Mouse (Mus musculus) forebrain, embryonic 12.5 days (tissue): Measurements from ENCODE around the gene Pdcd5. TPM values are rescaled to one million over a fixed set of nuclear protein-coding genes. Genes with fewer than 3 reads are reported as not detected.
A peak's percentile ranks its signal among the peaks of the same experiment; 100 is the strongest.

ENCODE experiments used
- ATAC-seq: fragments of 200-750 bp; cut with Nextera tagmentation; 2 replicates; pipeline ENCODE4 v1.8.0; 2017; ENCODE audit warnings: moderate TSS enrichment; ENCODE audit not compliant: low FRiP score
- H3K27ac ChIP-seq: fragments of 300-500 bp; sonication (generic); 2 replicates; pipeline ENCODE4 v1.5.1; 2016; ENCODE audit warnings: mild to moderate bottlenecking
- H3K27me3 ChIP-seq: fragments of 300-500 bp; sonication (generic); 2 replicates; pipeline ENCODE4 v1.6.1; 2016; ENCODE audit warnings: mild to moderate bottlenecking
- H3K36me3 ChIP-seq: fragments of 300-500 bp; sonication (generic); replicated peaks from 2 replicates; pipeline ENCODE4 v1.6.1; 2016; ENCODE audit warnings: mild to moderate bottlenecking
- H3K4me1 ChIP-seq: fragments of 300-500 bp; sonication (generic); 2 replicates; pipeline ENCODE4 v1.6.1; 2016
- H3K4me2 ChIP-seq: fragments of 300-500 bp; sonication (generic); 2 replicates; pipeline ENCODE4 v1.6.1; 2016; ENCODE audit warnings: mild to moderate bottlenecking, moderate library complexity
- H3K4me3 ChIP-seq: fragments of 300-500 bp; sonication (generic); replicated peaks from 2 replicates; pipeline ENCODE4 v1.5.1; 2016; ENCODE audit warnings: mild to moderate bottlenecking
- H3K9ac ChIP-seq: fragments of 300-500 bp; sonication (generic); 2 replicates; pipeline ENCODE4 v1.6.1; 2016; ENCODE audit warnings: mild to moderate bottlenecking
- H3K9me3 ChIP-seq: fragments of 300-500 bp; sonication (generic); 2 replicates; pipeline ENCODE4 v1.6.1; 2016
- WGBS: fragments of 180-500 bp; shearing (Covaris S2); methylation state at CpG from one replicate; pipeline ENCODE4 v1.1.7; 2016; 5-methylcytosine and 5-hydroxymethylcytosine counted together
- polyA plus RNA-seq: library from polyadenylated mRNA; unstranded; fragments of >200 nt; fragmentation: Nextera tagmentation; extraction: Ambion mirVana; gene quantifications from 2 replicates; pipeline ENCODE4 v1.2.1, GENCODE M21; 2016

The Pdcd5 gene
- polyA plus RNA-seq = 265 and 275 TPM in 2 replicates

DNA sequence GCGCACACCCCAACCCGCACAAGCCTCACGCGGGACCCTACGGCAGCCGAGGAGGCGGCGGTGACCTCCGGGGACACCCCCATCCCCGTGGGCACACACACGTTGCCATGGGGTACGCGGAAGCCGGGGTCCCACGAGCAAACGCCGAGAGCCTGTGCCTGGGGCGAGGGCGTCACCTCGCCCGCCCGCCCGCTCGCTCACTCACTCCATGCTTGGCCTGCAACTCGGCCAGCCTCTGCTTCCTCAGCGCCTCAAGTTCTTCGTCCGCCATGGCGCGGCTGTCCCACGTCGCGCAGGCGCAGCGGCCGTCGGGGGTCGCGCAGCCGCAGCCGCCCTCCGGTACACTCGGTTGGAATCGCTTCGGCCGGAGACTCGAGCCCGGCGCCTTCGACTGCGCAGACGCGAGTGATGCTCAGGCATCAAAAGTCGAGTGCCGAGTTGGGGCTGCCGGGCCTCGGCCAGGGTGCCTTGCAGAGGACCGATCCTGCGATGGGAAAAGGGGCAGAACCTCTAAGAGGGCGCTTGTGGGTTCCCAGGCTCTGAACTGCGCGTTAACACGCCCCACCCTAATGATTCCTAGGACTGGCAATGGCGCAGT is at the start of gene Pdcd5:
Gene Pdcd5, minus strand, starts transcription at position 421 of the 598 bp plus-strand sequence.
- no peaks in the 10 kb centered on the region for H3K27me3 ChIP-seq
- peak within 1 kb of the TSS; percentile 72 for H3K4me2 ChIP-seq
- H3K4me1 ChIP-seq = peaks cover 9% of the 10 kb centered on the region
- H3K27ac ChIP-seq = peak within 1 kb of the TSS; percentile 80
- peaks cover 37% of the 10 kb centered on the region for H3K36me3 ChIP-seq
- peak within 1 kb of the TSS; percentile 95 for H3K4me3 ChIP-seq
- peak within 1 kb of the TSS; percentile 93 for H3K9ac ChIP-seq
- WGBS = under 1% methylated on average over 57 of the region's 64 CpGs
- ATAC-seq = peak; percentile 92
- H3K9me3 ChIP-seq = no peaks in the 10 kb centered on the region

- H3K9me3 ChIP-seq = no peaks in the 10 kb centered on the region
- peaks cover 18% of the 10 kb centered on the region for H3K4me1 ChIP-seq
- H3K27me3 ChIP-seq = no peaks in the 10 kb centered on the region
- ATAC-seq = no peak
- no peak overlapping the region for H3K9ac ChIP-seq
- H3K36me3 ChIP-seq = peaks cover 38% of the 10 kb centered on the region
- WGBS = 94% methylated on average over 12 of the region's 12 CpGs
- H3K27ac ChIP-seq = no peak overlapping the region
- no peak overlapping the region for H3K4me2 ChIP-seq
- H3K4me3 ChIP-seq = no peak overlapping the region
Measured at GRCm38 (mm10) chr7:35692641-35693040, 45.3 kb upstream of the Pdcd5 start.

- ATAC-seq = peak; percentile 46; the same call in 1 of the 2 replicates
- peaks cover 38% of the 10 kb centered on the region for H3K36me3 ChIP-seq
- no peaks in the 10 kb centered on the region for H3K9me3 ChIP-seq
- no peak overlapping the region for H3K4me2 ChIP-seq
- 69% methylated on average over 14 of the region's 14 CpGs for WGBS
- peaks cover 24% of the 10 kb centered on the region for H3K4me1 ChIP-seq
- no peak overlapping the region for H3K9ac ChIP-seq
- H3K27me3 ChIP-seq = no peaks in the 10 kb centered on the region
- H3K27ac ChIP-seq = peak overlapping the region; percentile 66; the same call in 1 of the 2 replicates
- no peak overlapping the region for H3K4me3 ChIP-seq
Measured at GRCm38 (mm10) chr7:35692117-35692516, 44.8 kb upstream of the Pdcd5 start.

- H3K4me1 ChIP-seq = peaks cover 49% of the 10 kb centered on the region
- ATAC-seq = no peak
- H3K36me3 ChIP-seq = peaks cover 24% of the 10 kb centered on the region
- 86% methylated on average over 11 of the region's 11 CpGs for WGBS
- no peak overlapping the region for H3K9ac ChIP-seq
- no peaks in the 10 kb centered on the region for H3K9me3 ChIP-seq
- peak overlapping the region; percentile 32; the same call in 1 of the 2 replicates for H3K27ac ChIP-seq
- H3K27me3 ChIP-seq = no peaks in the 10 kb centered on the region
- H3K4me2 ChIP-seq = no peak overlapping the region
- H3K4me3 ChIP-seq = no peak overlapping the region
Measured at GRCm38 (mm10) chr7:35688781-35689349, 41.5 kb upstream of the Pdcd5 start.

GRCm38 (mm10) chr7:35688276-35688675 is 41.0 kb upstream of the Pdcd5 start:
- no peak for ATAC-seq
- WGBS = 35% methylated on average over 9 of the region's 9 CpGs
- Histone ChIP-seq H3K9ac (no peak overlapping the region), H3K36me3 (peaks cover 24% of the 10 kb centered on the region), H3K4me2 (0 out of 2 replicates have a peak overlapping the region, but pooled peaks have one; percentile 4), H3K9me3 (0 out of 2 replicates have a peak, but pooled peaks cover 2% of the 10 kb centered on the region), H3K4me1 (peaks cover 53% of the 10 kb centered on the region), H3K4me3 (no peak overlapping the region), H3K27ac (peak overlapping the region; percentile 9; the same call in 1 of the 2 replicates), H3K27me3 (no peaks in the 10 kb centered on the region)

DNA sequence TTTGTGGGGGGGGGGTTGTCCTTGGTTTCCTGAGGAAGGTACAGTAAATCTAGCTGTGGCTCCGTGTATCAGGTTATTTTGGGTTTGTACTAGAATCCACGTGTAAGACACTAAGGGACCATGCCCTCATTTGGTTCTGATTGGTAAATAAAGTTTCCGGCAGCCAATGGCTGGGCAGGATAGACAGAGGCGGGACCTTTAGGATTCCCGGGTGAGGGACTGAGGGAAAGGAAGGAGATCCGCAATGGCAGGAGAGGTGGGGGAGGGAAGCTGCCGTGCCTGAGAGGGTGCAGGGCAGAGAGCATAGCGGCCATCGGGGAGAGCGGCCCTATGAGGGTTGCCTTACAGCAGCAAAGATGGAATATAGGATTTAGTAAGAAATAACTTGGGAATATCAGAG is 39.9 kb upstream of the Pdcd5 start:
- H3K27me3 ChIP-seq = no peaks in the 10 kb centered on the region
- H3K4me3 ChIP-seq = no peak overlapping the region
- ATAC-seq = no peak
- H3K36me3 ChIP-seq = peaks cover 21% of the 10 kb centered on the region
- 21% methylated on average over 10 of the region's 10 CpGs for WGBS
- H3K4me1 ChIP-seq = peaks cover 51% of the 10 kb centered on the region
- 0 out of 2 replicates have a peak overlapping the region, but pooled peaks have one; percentile 13 for H3K4me2 ChIP-seq
- H3K9me3 ChIP-seq = 0 out of 2 replicates have a peak, but pooled peaks cover 2% of the 10 kb centered on the region
- no peak overlapping the region for H3K27ac ChIP-seq
- no peak overlapping the region for H3K9ac ChIP-seq

GRCm38 (mm10) chr7:35686756-35687155 is 39.4 kb upstream of the Pdcd5 start:
- no peak for ATAC-seq
- Histone ChIP-seq H3K27me3 (no peaks in the 10 kb centered on the region), H3K27ac (no peak overlapping the region), H3K4me1 (peaks cover 50% of the 10 kb centered on the region), H3K9me3 (0 out of 2 replicates have a peak, but pooled peaks cover 2% of the 10 kb centered on the region), H3K4me3 (no peak overlapping the region), H3K9ac (no peak overlapping the region), H3K4me2 (0 out of 2 replicates have a peak overlapping the region, but pooled peaks have one; percentile 13), H3K36me3 (peaks cover 16% of the 10 kb centered on the region)
- WGBS = 26% methylated on average over 13 of the region's 13 CpGs

DNA sequence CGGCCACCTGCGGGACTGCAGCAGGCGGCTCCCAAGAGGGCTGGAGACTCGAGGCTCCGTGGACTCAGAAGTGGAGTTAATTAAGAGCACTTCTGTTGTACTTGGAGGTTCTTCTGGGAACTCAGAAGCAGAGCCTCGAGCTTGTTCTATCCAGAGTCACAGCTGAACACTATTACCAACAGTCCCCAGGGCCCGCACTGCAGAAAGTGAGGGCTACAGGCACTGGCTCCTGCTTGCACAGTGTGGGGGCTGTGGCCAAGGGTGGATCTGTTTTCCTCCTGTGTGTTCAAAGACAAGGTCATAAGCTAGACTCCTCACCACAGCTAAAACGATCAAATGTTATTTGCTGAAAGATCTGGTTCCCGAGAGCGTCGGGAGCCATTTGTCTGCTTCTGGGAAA is 38.9 kb upstream of the Pdcd5 start:
- H3K4me1 ChIP-seq = peaks cover 50% of the 10 kb centered on the region
- no peaks in the 10 kb centered on the region for H3K27me3 ChIP-seq
- 0 out of 2 replicates have a peak, but pooled peaks cover 2% of the 10 kb centered on the region for H3K9me3 ChIP-seq
- no peak overlapping the region for H3K4me3 ChIP-seq
- WGBS = 62% methylated on average over 11 of the region's 11 CpGs
- peaks cover 12% of the 10 kb centered on the region for H3K36me3 ChIP-seq
- H3K27ac ChIP-seq = peak overlapping the region; percentile 59; the same call in 1 of the 2 replicates
- ATAC-seq = no peak
- H3K9ac ChIP-seq = no peak overlapping the region
- H3K4me2 ChIP-seq = no peak overlapping the region

GRCm38 (mm10) chr7:35683409-35684122 is 36.2 kb upstream of the Pdcd5 start:
- Histone ChIP-seq H3K27ac (peak overlapping the region; percentile 79), H3K4me2 (no peak overlapping the region), H3K4me3 (no peak overlapping the region), H3K4me1 (peaks cover 45% of the 10 kb centered on the region), H3K27me3 (no peaks in the 10 kb centered on the region), H3K9ac (no peak overlapping the region), H3K9me3 (0 out of 2 replicates have a peak, but pooled peaks cover 2% of the 10 kb centered on the region), H3K36me3 (no peaks in the 10 kb centered on the region)
- peak; percentile 82 for ATAC-seq
- 43% methylated on average over 6 of the region's 6 CpGs for WGBS

DNA sequence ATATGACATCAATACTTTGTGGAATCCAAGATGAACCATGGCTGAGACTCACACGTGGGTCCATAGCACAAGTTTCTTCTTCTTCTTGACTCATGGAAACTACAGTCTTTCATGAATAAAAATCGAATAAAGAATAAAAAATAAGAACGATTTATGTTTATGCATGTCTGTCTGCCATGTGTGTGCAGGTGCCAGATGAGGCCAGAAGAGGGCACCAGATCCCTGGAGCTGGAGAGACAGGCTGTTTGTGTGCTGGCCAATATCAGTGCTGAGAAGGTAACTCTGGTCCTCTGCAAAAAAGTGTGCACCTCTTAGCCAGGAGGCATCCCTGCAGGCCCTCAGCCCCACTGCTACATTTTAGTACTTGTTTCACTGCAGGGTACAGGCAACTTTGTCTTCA is 34.2 kb upstream of the Pdcd5 start:
- Histone ChIP-seq H3K36me3 (no peaks in the 10 kb centered on the region), H3K27me3 (no peaks in the 10 kb centered on the region), H3K4me2 (no peak overlapping the region), H3K4me3 (no peak overlapping the region), H3K27ac (no peak overlapping the region), H3K9me3 (0 out of 2 replicates have a peak, but pooled peaks cover 2% of the 10 kb centered on the region), H3K9ac (no peak overlapping the region), H3K4me1 (peaks cover 25% of the 10 kb centered on the region)
- 81% methylated on average over 3 of the region's 3 CpGs for WGBS
- no peak for ATAC-seq

DNA sequence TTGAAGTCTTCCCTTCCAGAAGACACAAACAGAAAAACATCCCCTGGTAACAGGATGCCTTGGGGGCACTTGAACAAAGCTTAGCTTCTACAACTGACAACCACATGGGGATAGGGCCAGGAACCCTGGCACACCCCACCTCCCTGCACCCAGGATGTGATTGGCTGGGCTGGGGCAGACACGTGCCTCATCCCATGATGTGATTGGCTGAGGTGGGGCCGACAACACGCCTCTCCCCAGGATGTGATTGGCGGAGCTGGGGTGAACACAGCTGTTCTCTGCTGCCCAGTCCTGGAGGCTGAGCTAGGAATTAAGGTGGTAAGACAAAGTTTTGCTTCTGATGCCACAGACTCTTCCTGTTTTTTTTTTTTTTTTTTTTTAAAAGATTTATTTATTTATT is 31.7 kb upstream of the Pdcd5 start:
- Histone ChIP-seq H3K36me3 (no peaks in the 10 kb centered on the region), H3K9ac (no peak overlapping the region), H3K9me3 (0 out of 2 replicates have a peak, but pooled peaks cover 2% of the 10 kb centered on the region), H3K27ac (no peak overlapping the region), H3K4me1 (peaks cover 7% of the 10 kb centered on the region), H3K27me3 (0 out of 2 replicates have a peak, but pooled peaks cover 2% of the 10 kb centered on the region), H3K4me2 (no peak overlapping the region), H3K4me3 (no peak overlapping the region)
- WGBS = 80% methylated on average over 4 of the region's 4 CpGs
- ATAC-seq = no peak
